Mouse (Mus musculus) ZHBTc4 (cell line): ENCODE results near the gene Socs1.

Source experiments
- DNase-seq: peaks from one replicate; pipeline ENCODE4 v3.0.0-alpha.2; 2011; ENCODE audit warnings: low read depth, low spot score

Socs1 gene

GRCm38 (mm10) chr16:10763540-10764264 lies 21.6 kb downstream of the Socs1 start:
- no peak for DNase-seq

GRCm38 (mm10) chr16:10762569-10763180 lies 22.7 kb downstream of the Socs1 start:
- no peak for DNase-seq

GRCm38 (mm10) chr16:10761182-10761581 lies 24.2 kb downstream of the Socs1 start:
- no peak for DNase-seq

GRCm38 (mm10) chr16:10756168-10756567 lies 29.2 kb downstream of the Socs1 start:
- DNase-seq, result no peak

GRCm38 (mm10) chr16:10754521-10755296 lies 30.6 kb downstream of the Socs1 start:
- DNase-seq, result no peak

GRCm38 (mm10) chr16:10749824-10750223 lies 35.5 kb downstream of the Socs1 start:
- DNase-seq, result no peak

- DNase-seq, result no peak
Measured at GRCm38 (mm10) chr16:10749226-10749625, 36.1 kb downstream of the Socs1 start.

- DNase-seq, result no peak
Measured at GRCm38 (mm10) chr16:10741082-10741481, 44.3 kb downstream of the Socs1 start.

GRCm38 (mm10) chr16:10739854-10740398 lies 45.4 kb downstream of the Socs1 start:
- DNase-seq, result peak; percentile 45

- no peak for DNase-seq
Measured at GRCm38 (mm10) chr16:10738866-10739265, 46.5 kb downstream of the Socs1 start.

GRCm38 (mm10) chr16:10737571-10737970 lies 47.8 kb downstream of the Socs1 start:
- DNase-seq, result peak; percentile 15

GRCm38 (mm10) chr16:10736364-10736763 lies 49.0 kb downstream of the Socs1 start:
- no peak for DNase-seq

GRCm38 (mm10) chr16:10735781-10736180 lies 49.6 kb downstream of the Socs1 start:
- no peak for DNase-seq

GRCm38 (mm10) chr16:10732421-10732820 lies 52.9 kb downstream of the Socs1 start:
- DNase-seq, result no peak
